Mouse (Mus musculus): Measurements from ENCODE around the gene Pml. TPM values are rescaled to one million over a fixed set of nuclear protein-coding genes. Genes with fewer than 3 reads are reported as not detected.

Gene Pml
- total and polyA plus RNA-seq, 3 experiments, result 22.3 to 217 (median 108) TPM

DNA sequence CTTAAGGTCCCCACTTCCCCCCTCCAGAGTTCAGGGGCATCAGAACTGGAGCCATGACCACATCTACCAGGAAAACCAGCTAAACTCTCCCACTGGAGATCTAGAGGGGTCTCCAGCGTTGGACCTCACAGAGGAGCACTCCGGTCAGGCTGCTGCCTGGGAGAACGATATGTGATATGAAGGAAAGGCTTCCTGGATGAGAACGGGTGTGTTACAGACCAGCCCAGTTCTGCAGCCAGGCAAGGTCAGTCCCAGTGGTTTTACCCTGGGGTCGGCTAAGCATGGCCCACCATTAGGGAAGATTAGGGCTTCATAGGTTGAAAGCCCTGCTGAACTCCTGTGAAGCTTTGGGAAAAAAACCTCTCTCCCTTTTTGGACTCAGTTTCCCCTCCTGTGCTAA lies 36.2 kb downstream of the Pml start:
- TF ChIP-seq GATA1 (IDR thresholded peaks at IDR 0.05; ENCODE audit: borderline replicate concordance, low read length), result no peak
- no peak for TF ChIP-seq CTCF (IDR thresholded peaks at IDR 0.05; ENCODE audit: low read depth, low read length)
- DNase-seq (ENCODE audit: low spot score) (no peak), ATAC-seq (ENCODE audit: extremely low read depth, insufficient number of reproducible peaks, low FRiP score, poor library complexity, severe bottlenecking) (no peak)
- Histone ChIP-seq H3K36me3 (replicated peaks) (peaks cover 14% of the 10 kb centered on the region), H3K4me3 (ENCODE audit: low read depth, low read length) (no peak overlapping the region; the same call in 1 of the 2 replicates), H3K9me3 (replicated peaks) (no peaks in the 10 kb centered on the region), H3K27me3 (ENCODE audit: insufficient read depth, low read length) (peaks cover 33% of the 10 kb centered on the region), H3K4me1 (ENCODE audit: insufficient read depth, low read depth, low read length) (peaks cover 53% of the 10 kb centered on the region)

DNA sequence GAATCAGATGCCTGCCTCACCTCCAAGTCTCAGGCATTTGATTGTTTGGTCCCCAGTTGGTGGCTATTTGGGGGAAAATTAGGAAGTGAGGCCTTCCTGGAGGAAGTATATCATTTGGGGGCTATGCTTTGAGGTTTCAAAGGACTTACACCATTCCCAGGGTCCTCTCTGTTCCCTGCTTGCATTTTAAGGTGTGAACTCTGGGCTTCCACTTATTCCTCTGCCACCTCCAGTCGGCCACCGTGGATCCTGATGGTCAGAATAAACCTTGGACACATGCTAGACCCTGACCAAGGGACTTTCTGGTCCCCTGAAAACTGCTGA lies 39.3 kb downstream of the Pml start:
- Histone ChIP-seq H3K36me3 (replicated peaks) (no peaks in the 10 kb centered on the region), H3K4me3 (ENCODE audit: low read depth, low read length) (no peak overlapping the region), H3K4me1 (ENCODE audit: insufficient read depth, low read depth, low read length) (peaks cover 52% of the 10 kb centered on the region), H3K27me3 (ENCODE audit: insufficient read depth, low read length) (peaks cover 55% of the 10 kb centered on the region), H3K9me3 (replicated peaks) (no peaks in the 10 kb centered on the region)
- ATAC-seq (ENCODE audit: extremely low read depth, insufficient number of reproducible peaks, low FRiP score, poor library complexity, severe bottlenecking) (no peak), DNase-seq (ENCODE audit: low spot score) (no peak)
- TF ChIP-seq TAL1 (conservative IDR thresholded peaks at IDR 0.05; ENCODE audit: low read depth, low read length) (no peak), GATA2 (IDR thresholded peaks at IDR 0.05; ENCODE audit: borderline replicate concordance, low read depth, low read length) (no peak), POLR2AphosphoS5 (IDR thresholded peaks at IDR 0.05; ENCODE audit: insufficient replicate concordance, low read depth, low read length) (no peak), CTCF (IDR thresholded peaks at IDR 0.05; ENCODE audit: low read depth, low read length) (no peak), GATA1 (IDR thresholded peaks at IDR 0.05; ENCODE audit: borderline replicate concordance, low read length) (no peak)

DNA sequence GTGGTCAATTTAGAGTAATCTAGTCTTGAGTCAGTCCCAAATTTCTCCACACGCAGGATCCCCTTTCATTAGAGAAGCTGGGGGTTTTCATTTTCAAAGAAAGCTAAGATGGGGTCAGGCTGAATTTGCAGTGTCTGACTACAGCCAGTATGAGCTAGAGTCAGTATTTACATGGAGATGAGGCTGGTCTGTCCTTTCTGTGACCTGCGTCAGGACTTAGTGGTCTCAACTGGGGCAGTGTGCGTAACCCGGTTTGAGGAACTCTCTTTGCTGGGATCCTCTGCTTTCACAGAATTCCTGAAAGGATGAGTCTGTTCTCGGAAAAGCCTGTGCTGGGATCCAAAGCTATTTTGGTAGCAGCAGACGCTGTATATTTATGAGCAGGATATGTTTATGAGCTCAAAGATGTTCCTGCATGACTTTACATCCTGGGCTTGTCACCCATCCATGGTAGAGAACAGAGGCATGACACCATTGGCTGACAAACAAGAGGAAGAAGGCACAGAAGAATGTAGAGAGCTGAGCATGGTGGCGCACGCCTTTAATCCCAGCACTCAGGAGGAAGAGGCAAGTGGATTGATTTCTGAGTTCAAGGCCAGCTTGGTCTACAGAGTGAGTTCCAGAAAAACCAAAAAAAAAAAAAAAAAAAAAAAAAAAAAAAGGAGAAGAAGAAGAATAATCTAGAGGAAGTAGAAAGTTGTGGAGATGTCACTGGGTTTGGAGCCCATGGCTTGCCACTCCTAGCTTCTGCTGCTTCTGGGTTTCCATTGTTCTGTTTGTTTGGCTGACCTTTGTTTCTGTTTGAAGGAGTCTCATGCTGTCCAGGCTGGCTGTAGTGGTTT lies 39.9 kb downstream of the Pml start:
- ATAC-seq (ENCODE audit: extremely low read depth, insufficient number of reproducible peaks, low FRiP score, poor library complexity, severe bottlenecking) (no peak), DNase-seq (ENCODE audit: low spot score) (no peak)
- Histone ChIP-seq H3K4me3 (ENCODE audit: low read depth, low read length) (no peak overlapping the region), H3K27me3 (ENCODE audit: insufficient read depth, low read length) (peaks cover 60% of the 10 kb centered on the region), H3K36me3 (replicated peaks) (no peaks in the 10 kb centered on the region), H3K4me1 (ENCODE audit: insufficient read depth, low read depth, low read length) (peaks cover 51% of the 10 kb centered on the region), H3K9me3 (replicated peaks) (no peaks in the 10 kb centered on the region)
- no peak for TF ChIP-seq POLR2AphosphoS5 (IDR thresholded peaks at IDR 0.05; ENCODE audit: insufficient replicate concordance, low read depth, low read length)
- no peak for TF ChIP-seq CTCF (IDR thresholded peaks at IDR 0.05; ENCODE audit: low read depth, low read length)
- no peak for TF ChIP-seq TAL1 (conservative IDR thresholded peaks at IDR 0.05; ENCODE audit: low read depth, low read length)
- TF ChIP-seq GATA1 (IDR thresholded peaks at IDR 0.05; ENCODE audit: borderline replicate concordance, low read length), result no peak
- TF ChIP-seq GATA2 (IDR thresholded peaks at IDR 0.05; ENCODE audit: borderline replicate concordance, low read depth, low read length), result no peak

DNA sequence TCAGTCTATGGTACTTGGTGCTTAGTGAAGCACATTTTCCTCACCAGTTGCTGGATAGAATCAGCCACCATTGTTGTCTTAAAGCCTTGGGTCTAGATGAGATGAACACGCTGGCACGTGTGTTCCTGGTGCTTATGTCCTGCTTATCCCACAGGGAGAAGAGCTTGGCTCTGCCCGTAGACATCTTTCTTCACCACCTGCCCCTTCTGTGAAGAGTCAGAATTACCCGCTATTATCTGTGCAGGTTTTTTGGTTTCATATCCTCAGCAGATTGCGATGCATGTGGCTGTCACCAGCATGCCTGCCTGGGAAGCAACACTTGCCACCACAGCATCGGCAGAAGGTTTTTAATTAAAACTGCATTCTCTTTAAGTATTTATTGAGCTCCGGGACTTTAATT lies 43.6 kb downstream of the Pml start:
- no peaks in the 10 kb centered on the region for H3K9me3 ChIP-seq (replicated peaks)
- H3K4me1 ChIP-seq (ENCODE audit: insufficient read depth, low read depth, low read length), result peaks cover 36% of the 10 kb centered on the region
- no peak for ATAC-seq (ENCODE audit: extremely low read depth, insufficient number of reproducible peaks, low FRiP score, poor library complexity, severe bottlenecking)
- H3K4me3 ChIP-seq (ENCODE audit: low read depth, low read length), result no peak overlapping the region
- DNase-seq (ENCODE audit: low spot score), result no peak
- H3K27me3 ChIP-seq (ENCODE audit: insufficient read depth, low read length), result peaks cover 81% of the 10 kb centered on the region
- TF ChIP-seq GATA1 (IDR thresholded peaks at IDR 0.05; ENCODE audit: borderline replicate concordance, low read length), result no peak
- no peaks in the 10 kb centered on the region for H3K36me3 ChIP-seq (replicated peaks)

DNA sequence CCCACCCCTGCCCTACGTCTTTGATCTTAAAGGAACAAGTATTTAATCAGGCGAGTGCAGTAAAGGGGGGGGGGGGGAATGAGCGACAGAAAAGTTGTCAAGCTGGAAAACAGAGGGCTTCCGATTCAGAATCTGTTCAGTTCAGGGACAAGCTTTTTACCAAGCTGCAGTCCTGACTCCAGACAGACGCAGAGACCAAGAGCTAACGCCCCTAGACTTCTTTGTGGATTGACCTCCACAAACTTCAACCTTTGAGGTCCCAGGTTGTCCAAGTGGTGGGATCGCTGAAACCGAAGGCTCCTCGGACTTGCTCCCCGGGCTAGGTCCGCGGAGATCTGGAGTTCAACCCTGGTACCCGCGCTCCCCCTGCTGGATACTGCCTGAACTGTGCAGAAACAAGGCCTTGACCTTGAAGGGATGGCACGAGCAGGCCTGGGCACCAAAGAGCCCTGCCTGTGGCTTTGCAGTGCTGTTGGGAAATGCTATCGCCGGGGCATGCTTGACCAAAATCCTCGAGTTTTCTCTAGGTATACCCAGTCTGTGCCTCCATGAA lies 45.1 kb downstream of the Pml start:
- TF ChIP-seq GATA2 (IDR thresholded peaks at IDR 0.05; ENCODE audit: borderline replicate concordance, low read depth, low read length) (no peak), TAL1 (conservative IDR thresholded peaks at IDR 0.05; ENCODE audit: low read depth, low read length) (no peak), CTCF (IDR thresholded peaks at IDR 0.05; ENCODE audit: low read depth, low read length) (peak; percentile 64)
- ATAC-seq (ENCODE audit: extremely low read depth, insufficient number of reproducible peaks, low FRiP score, poor library complexity, severe bottlenecking), result peak; percentile 34; the same call in 1 of the 2 replicates

DNA sequence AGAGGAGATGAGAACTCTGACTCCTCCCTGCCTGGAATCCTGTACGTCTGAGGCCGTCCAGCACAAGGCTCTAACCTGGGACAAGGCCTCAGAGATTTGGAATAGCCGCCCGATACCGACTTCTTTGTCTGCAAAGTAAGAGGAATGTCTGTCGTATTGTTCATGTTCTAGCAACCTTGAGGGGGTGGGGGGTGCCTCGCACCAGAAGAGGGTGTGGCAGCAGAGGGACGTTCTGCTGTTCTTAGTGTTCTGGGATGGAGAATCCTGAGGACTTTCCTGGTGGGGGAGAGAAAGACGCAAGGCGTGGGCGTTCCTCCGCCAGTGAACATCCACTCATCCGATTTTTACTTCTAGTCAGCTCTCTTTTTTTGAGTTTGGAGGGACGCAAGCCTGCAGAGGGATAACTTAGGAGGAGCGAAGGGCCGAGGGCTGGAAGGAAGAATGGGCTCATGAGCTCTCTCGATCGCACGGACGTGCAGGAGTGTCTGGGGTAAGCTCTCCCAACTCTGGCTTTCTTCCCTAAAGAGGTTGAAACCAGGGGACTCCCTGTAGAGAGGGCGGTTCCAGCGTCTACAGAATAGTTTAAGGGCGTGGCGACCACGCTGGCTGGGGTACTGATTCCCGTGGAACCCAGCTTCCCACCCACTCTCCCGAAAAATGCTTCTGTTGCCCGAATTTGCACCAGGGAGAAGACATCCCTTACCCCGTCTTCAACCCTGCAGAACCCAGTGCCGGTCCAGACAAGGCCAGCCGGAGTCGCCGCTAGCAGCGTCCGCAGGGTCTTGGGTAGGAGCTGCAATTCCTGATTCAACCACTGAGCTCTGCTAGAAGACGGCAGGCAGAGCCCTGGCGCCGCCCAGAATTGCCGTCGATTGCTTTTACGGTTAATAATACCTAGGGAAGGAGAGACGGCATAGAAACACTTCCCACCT lies 45.8 kb downstream of the Pml start, which contains the start of the genes Islr and Islr2:
Gene Islr, minus strand, starts transcription at position 791 of the 932 bp plus-strand sequence.
Gene Islr2, minus strand, starts transcription at position 804 of the 932 bp plus-strand sequence.
- TF ChIP-seq CTCF (IDR thresholded peaks at IDR 0.05; ENCODE audit: low read depth, low read length) (0 out of 2 replicates have a peak, but pooled peaks have one; percentile 9), POLR2AphosphoS5 (IDR thresholded peaks at IDR 0.05; ENCODE audit: insufficient replicate concordance, low read depth, low read length) (no peak)
- DNase-seq (ENCODE audit: low spot score) (no peak), ATAC-seq (ENCODE audit: extremely low read depth, insufficient number of reproducible peaks, low FRiP score, poor library complexity, severe bottlenecking) (no peak)
- Histone ChIP-seq H3K9me3 (replicated peaks) (peaks cover 6% of the 10 kb centered on the region; the same call in 1 of the 2 replicates), H3K4me3 (ENCODE audit: low read depth, low read length) (peak within 1 kb of the TSS; percentile 44; the same call in 1 of the 2 replicates), H3K4me1 (ENCODE audit: insufficient read depth, low read depth, low read length) (peaks cover 29% of the 10 kb centered on the region), H3K36me3 (replicated peaks) (no peaks in the 10 kb centered on the region), H3K27me3 (ENCODE audit: insufficient read depth, low read length) (peaks cover 85% of the 10 kb centered on the region)

More for the DNA sequence above, 45.1 kb downstream of the Pml start:
- DNase-seq (ENCODE audit: low spot score), result peak; percentile 79
- peaks cover 29% of the 10 kb centered on the region for H3K4me1 ChIP-seq (ENCODE audit: insufficient read depth, low read depth, low read length)
- H3K27me3 ChIP-seq (ENCODE audit: insufficient read depth, low read length), result peaks cover 81% of the 10 kb centered on the region
- H3K4me3 ChIP-seq (ENCODE audit: low read depth, low read length), result peak overlapping the region; percentile 34; the same call in 1 of the 2 replicates
- no peaks in the 10 kb centered on the region; the same call in 1 of the 2 replicates for H3K9me3 ChIP-seq (replicated peaks)
- H3K36me3 ChIP-seq (replicated peaks), result no peaks in the 10 kb centered on the region

Measured in G1E (cell line).